Mouse (Mus musculus) ES-CJ7 (cell line): ENCODE results near the gene Plekhg1.
A peak's percentile ranks its signal among the peaks of the same experiment; 100 is the strongest.

Experiments
- DNase-seq: peaks from one replicate; pipeline ENCODE4 v3.0.0; 2011; ENCODE audit warnings: low read depth, low spot score

Plekhg1 gene

GRCm38 (mm10) chr10:3740148-3740503, at the start of gene Plekhg1:
Plekhg1 (plus strand) TSS chr10:3740364.
- DNase-seq = peak; percentile 50

GRCm38 (mm10) chr10:3692791-3693190, 47.4 kb upstream of the Plekhg1 start:
- no peak for DNase-seq

DNA sequence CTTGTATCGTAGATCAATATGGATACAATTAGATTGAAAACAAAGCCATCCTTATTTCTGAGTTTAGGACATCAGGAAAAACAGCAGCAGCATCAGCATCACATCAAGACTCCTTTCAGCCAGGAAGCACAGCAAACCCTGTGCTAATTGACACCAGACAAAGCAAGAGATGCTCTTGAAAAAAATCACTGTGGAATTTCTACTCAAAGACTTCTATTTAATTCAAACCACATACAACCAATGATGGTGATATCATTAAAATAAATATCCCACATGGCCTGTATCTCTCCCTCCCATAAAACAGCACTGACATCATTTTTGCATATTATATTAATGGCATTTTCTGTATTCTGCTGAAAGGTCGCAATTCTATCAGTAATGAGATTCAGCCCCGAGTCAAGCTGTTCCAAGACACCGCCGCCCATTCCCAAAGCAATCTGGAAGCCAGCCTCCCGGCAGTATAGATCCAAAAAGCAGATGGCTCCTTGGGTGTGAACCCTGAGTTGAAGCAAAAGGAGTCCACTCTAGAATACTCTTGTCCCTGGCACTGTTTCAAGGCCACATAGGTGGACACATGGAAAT, 46.4 kb upstream of the Plekhg1 start:
- DNase-seq = no peak

DNA sequence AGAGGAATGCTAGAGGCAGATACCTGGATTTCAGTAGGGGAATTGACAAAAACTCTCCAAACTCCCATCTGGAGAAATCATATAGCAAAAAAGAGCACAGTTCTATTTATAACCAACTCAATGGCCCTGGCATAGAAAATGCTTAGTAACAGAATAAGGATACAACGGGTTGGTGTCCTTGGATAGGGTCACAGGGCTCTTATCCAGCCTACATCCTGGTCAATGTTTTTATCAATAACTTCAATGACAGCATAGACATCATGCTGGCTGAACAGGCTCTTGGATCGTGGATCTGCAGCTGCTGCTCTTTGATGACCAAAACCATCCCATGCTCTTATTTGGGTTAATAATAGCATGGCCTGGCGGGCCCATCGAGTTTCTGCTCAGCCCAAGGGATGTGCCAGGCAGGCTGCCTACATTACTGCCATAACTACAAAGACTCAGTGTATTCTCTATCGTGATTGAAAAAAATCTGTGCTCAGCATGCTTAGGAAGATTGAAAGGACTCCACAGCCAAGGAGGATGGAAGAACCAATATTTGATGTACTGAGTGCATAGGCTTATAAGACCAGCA, 44.7 kb upstream of the Plekhg1 start:
- no peak for DNase-seq

DNA sequence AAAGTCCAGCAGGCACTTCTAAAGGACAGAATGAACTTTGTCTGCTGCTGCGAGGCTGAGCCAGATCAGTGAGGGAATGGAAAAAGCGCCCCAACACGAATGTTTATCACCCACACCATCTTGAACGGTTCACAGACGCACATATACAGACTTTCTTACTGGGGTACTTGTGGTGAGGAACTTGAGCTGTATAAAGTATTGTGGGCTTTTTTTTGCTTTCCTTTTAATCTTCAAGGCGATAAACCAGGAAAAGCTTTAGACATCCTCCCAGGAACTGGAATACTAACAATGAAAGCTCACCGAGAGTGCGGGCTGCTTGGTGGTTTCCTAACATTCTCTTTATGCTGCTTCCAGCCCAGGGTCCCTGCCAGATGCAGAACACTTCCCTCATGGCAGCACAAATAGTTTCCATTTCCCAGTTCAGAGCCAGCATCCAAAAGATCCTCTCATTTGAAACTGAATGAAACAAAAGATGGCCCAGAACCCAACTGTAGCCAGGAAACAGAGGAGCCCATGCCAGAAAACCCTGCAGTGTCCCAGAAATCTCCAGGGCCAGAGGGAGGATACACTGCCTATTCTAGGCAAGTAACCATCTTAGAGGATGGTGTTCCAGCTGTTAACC, 43.3 kb upstream of the Plekhg1 start:
- no peak for DNase-seq

DNA sequence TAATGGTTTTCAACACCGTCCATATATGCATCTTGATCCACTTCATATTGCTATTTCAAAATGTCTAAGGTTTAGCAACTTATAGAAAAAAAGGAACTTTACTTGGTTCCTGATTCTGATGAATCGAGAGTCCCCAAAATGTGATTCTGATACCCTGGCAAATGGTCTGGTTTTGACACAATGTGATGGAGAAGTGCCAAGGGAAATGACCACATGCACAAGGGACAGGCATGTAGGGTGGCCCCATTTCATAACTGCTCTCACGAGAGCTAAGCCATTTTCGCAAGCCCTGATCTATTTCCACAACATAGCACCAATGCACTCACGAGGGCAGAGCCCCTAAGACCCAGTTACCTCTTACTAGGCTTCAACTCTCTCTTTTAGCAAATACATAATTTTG, 42.7 kb upstream of the Plekhg1 start:
- no peak for DNase-seq

DNA sequence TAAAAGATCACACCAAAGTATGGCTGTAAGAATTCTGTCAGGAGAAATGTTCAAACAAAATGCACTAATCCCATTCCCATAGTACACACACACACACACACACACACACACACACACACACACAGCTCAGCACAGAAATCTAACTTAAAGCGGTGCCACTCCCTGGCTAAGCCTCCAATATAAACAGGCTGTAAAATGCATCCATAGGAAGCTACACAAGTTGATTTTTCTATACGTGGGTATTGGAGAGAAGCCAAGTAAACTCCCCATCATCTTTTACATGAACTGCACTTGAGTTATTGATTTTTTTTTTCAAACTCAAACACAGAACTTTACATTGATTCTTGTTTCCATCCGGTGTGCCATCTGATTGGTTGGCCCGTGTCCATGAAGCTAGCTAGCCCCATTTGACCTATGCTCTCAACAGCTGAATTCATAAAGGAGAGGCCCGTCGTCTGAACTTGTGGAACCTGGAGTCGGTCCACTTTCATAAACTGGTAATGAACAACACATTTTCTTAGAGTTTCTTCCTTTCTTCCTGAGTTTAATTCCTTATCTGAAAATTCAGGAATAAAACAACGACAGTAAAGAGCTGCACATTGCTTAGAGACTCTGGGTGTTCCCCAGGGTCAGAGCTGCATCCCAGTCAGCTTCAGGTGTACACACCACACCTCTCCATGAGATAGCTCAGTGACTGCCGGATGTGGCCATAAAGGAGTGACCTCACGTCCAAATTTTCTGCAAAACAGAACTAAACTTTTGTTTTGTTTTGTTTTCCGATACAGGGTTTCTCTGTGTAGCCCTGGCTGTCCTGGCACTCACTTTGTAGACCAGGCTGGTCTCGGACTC, 39.7 kb upstream of the Plekhg1 start:
- no peak for DNase-seq

DNA sequence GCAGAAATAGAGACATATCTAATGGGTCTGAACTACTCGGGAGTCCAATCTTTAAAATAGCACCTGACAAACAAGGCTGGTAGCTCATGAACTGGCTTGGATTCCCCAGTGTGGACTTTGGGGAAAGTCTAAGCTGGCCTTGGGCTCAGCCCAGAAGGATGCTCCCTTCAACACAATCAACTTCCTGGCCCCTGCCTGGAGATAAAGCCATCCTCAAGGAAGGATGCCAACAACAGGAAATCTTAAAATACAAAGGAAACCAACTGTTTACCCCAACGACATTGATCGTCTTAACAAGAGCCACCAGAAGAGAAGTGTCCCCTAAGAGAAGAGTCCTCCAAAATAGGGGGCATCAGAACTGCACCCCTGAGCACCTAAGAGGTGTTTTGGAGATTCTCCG, 38.3 kb upstream of the Plekhg1 start:
- DNase-seq = no peak

GRCm38 (mm10) chr10:3702585-3702984, 37.6 kb upstream of the Plekhg1 start:
- no peak for DNase-seq

DNA sequence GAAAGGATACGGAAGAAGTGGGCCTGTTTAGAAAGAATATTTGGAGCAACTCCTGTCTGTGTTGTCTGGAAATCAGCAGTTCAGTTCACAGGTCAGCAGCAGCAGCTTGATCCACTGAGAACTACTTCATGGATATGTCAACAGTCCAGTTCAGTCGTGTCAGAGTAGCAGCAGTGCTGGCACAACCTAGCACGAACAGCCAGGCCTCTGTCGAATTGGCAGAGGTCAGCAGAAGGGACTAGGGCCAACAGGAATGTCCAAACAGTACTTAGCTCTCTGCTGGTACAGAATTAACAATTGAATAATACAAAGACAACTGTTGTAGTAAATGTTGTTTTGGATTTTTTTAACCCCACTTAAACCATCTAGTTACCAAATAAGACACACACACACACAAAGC, 33.9 kb upstream of the Plekhg1 start:
- no peak for DNase-seq

DNA sequence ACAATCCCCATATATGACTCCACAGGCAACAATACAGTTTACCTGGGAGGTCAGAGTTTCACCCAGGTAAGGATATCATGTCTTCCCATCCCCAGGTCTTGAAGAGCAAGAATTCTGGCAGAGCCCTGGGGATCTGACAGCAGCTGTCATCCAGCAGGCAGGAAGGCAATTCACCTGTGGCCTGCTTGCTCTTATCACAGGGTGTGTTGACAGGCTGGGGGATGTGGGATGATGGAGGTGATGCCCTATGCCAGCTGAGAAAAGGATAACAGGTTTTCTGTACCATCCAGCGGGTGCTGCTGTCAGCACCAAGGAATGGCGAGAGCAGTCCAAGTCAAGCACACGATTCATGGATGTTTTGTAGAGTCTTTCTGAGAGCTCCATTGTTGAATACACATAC, 30.1 kb upstream of the Plekhg1 start:
- DNase-seq = no peak

- DNase-seq = no peak
Measured at GRCm38 (mm10) chr10:3715302-3715943, 24.7 kb upstream of the Plekhg1 start.

GRCm38 (mm10) chr10:3718021-3718865, 21.9 kb upstream of the Plekhg1 start:
- DNase-seq = no peak

- no peak for DNase-seq
Measured at GRCm38 (mm10) chr10:3720296-3720695, 19.9 kb upstream of the Plekhg1 start.

DNA sequence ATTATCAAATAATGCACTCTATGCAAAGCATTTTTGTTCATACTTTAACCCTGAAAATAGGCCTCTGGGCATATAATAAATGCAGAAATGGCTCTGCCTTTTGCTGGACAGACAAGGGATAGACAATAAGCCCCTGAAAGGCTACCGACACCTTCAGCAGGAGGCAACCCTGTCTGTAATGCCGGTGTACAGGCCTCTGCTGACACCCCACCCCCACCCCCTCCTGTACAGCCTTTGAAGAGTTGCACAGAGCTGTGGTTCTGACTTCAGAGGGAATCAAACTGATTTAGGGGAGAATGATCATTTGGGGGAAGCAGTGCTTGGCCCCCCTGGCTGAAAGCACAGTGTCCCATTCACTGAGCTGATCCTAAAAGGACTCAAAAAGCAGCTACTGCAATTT, 17.8 kb upstream of the Plekhg1 start:
- DNase-seq = no peak

DNA sequence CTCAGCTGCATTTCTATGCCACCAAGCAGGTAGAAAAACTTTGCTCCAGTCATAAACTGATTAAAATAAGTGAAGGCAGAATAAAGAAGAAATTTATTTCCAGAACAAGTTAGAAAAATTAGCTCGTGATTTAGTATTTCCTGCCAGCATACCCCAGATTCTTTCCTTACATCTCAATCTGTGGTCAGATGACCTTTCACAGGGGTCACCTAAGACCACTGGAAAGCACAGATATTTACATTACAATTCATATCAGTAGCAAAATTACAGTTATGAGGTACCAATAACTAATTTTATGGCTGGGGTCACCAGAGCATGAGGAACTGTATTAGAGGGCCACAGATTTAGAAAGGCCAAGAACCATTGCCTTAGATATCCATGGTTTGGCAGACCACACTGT, 15.5 kb upstream of the Plekhg1 start:
- DNase-seq = no peak

GRCm38 (mm10) chr10:3729666-3730065, 10.5 kb upstream of the Plekhg1 start:
- DNase-seq = no peak

GRCm38 (mm10) chr10:3730314-3730713, 9.8 kb upstream of the Plekhg1 start:
- DNase-seq = no peak

- DNase-seq = no peak
Measured at GRCm38 (mm10) chr10:3737034-3737433, 3.1 kb upstream of the Plekhg1 start.

DNA sequence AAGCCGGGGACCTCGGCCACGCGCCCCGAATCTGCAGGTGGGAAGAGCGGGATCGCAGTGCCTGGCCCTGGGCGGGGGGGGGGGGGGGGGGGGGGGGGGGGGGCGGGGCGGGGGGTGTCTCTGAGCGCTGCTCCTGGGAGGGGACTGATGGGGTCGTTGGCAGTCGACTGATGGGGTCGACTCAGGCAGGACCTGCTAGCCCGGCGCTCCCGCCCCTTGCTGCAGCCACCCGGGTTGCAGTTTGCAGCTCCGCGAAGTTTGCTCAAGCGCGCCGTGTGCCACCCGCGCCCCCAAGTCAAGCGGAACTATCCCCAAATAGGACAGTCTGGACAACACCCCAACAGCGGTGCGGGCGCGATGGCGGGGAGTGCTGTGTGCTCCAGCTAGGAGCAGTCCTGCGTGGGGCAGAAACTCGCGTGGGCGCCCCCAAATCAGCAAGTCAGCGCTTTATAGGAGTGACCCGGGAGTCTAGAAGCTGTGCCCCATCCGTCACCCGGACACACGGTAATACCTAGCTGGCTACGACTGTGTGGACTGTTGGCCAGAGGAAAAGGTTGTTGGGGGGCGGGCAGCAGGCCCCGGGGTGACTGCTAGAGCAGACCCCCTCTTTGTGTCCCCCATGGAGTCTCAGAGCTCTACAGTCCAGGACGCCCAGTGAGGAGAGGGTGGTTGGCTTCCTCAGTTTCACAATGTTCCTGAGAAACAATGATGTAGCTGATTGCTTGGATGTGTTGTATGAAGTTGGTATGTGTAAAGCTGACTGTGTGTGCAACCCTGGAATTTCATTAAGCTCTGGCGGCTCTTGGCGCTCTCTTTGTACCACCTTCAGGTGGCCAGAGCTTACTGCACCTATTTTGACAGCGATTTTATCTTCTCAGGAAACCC, 582 bp downstream of the Plekhg1 start:
- peak; percentile 69 for DNase-seq
